Mouse (Mus musculus): Measurements from ENCODE around the gene Tulp1.

DNA sequence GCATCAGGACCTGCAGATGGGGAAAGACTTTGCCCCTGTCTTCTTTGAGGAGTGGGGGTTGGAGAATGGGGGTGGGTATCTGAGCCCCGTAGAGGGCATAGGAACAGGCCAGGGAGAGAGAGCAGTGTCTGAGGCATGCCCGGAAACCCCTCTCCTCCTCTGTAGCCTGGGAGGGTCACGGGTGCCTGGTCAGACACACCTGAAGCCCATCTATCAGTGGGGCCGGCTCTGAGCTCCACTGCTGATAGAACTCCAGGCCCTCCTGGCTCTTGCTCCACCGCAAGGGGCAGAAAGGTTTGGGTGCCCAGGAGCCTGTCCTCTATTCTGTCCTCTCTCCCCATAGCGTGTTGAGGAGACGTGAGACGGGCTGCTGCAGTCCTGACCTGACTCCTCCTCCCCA lies 39.3 kb downstream of the Tulp1 start:
- TF ChIP-seq CTCF (IDR thresholded peaks at IDR 0.05; ENCODE audit: low read depth) (no peak), EP300 (optimal IDR thresholded peaks at IDR 0.05) (no peak)
